Mouse (Mus musculus) olfactory bulb, adult 2 months (tissue): ENCODE results near the gene Cdc42bpb.

Experiments used
- CTCF ChIP-seq: fragments of 200-500 bp; IDR thresholded peaks from 2 replicates; pipeline ENCODE4 v1.5.1; 2012; ENCODE audit warnings: low read depth, mild to moderate bottlenecking, low read length, moderate library complexity; ENCODE audit not compliant: insufficient read depth
- POLR2A ChIP-seq: fragments of 200-500 bp; IDR thresholded peaks from 2 replicates; pipeline ENCODE4 v1.6.1; 2012; ENCODE audit warnings: mild to moderate bottlenecking, low read depth, low read length, moderate library complexity; ENCODE audit not compliant: insufficient read depth

DNA sequence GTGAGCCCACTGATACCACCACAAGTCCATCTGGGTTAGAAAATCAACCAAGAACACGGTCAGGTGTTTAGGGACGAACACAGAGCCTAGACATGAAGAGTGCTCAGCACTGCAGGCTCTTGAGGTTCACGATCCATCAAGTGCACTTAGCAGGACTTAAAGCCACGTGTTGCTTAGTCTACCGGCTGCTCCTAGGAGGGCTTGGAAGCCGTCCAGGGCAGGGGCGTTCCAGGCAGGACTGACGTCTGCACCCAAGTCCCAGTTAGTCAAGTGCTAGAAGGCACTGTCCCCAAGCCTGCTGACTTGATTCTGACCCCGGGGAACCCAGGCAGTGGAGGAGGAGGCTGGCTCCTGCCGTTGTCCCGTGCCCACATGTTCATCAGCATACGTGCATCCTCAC is 57.0 kb downstream of the Cdc42bpb start:
- TF ChIP-seq POLR2A: no peak
- no peak for TF ChIP-seq CTCF
